18 mouse cellular contexts compared by ENCODE assay signal in genomic region chr10:95544004-95544403, GRCm38 (mm10). TPM values are rescaled to one million over a fixed set of nuclear protein-coding genes. Genes with fewer than 3 reads are reported as not detected.
DNase-seq lines count a peak whose midpoint lies in the region; ATAC-seq and TF ChIP-seq lines count a peak whose summit lies in the region.
"Had no signal": no experiment of that assay in that cellular context is flagged by ENCODE, and none has a peak within 500 bp of the region (broad histone marks: within the 10 kb centered on the region; RNA-seq: fewer than 3 reads in every experiment).

No protein-coding gene starts in this region.

- intact Hi-C loops in left cerebral cortex, adult 2 months (cut with DNase I) = no loop called here
- intact Hi-C loops in left cerebral cortex, postnatal 36 days (cut with DNase I) = no loop called here

- no peak for ATAC-seq in kidney, embryonic 14.5 days (ENCODE audit: low FRiP score, low TSS enrichment)
- ATAC-seq: forebrain, postnatal 0 days; inflammation-experienced regulatory T-cells, adult 6 months; lung, postnatal 0 days; midbrain, embryonic 15.5 days had no signal

- H3K9ac ChIP-seq in kidney, embryonic 14.5 days (ENCODE audit: low read depth, low read length) = no peak overlapping the region
- H3K9ac ChIP-seq: forebrain, postnatal 0 days; hindbrain, embryonic 14.5 days; midbrain, embryonic 15.5 days had no signal

- no peak overlapping the region for H3K4me2 ChIP-seq in kidney, embryonic 14.5 days (replicated peaks; ENCODE audit: low read depth, low read length)
- H3K4me2 ChIP-seq: hindbrain, embryonic 14.5 days; midbrain, embryonic 15.5 days had no signal

- no peak for TF ChIP-seq CTCF in left cerebral cortex, adult 2 months (IDR thresholded peaks at IDR 0.05)
- no peak for TF ChIP-seq CTCF in embryonic fibroblast, embryonic 13.5 days (IDR thresholded peaks at IDR 0.05; ENCODE audit: borderline replicate concordance, insufficient read depth, low read length)

- H3K4me1 ChIP-seq in kidney, embryonic 14.5 days (ENCODE audit: control insufficient read depth, insufficient read depth, low read length) = no peaks in the 10 kb centered on the region
- H3K4me1 ChIP-seq in embryonic fibroblast, embryonic 13.5 days (ENCODE audit: control insufficient read depth, insufficient read depth, low read length) = peaks cover 4% of the 10 kb centered on the region; the same call in 1 of the 2 replicates
- H3K4me1 ChIP-seq in hindbrain, embryonic 10.5 days (replicated peaks) = no peaks in the 10 kb centered on the region
- H3K4me1 ChIP-seq: midbrain, embryonic 15.5 days had no signal

- H3K27me3 ChIP-seq in kidney, embryonic 14.5 days (ENCODE audit: control insufficient read depth, insufficient read depth, low read length) = no peaks in the 10 kb centered on the region
- no peaks in the 10 kb centered on the region for H3K27me3 ChIP-seq in hindbrain, embryonic 10.5 days (ENCODE audit: insufficient read depth, poor library complexity, severe bottlenecking)
- H3K27me3 ChIP-seq: midbrain, embryonic 15.5 days had no signal

- peak; percentile 57 for DNase-seq in kidney, adult 11 months
- DNase-seq in left cerebral cortex, adult 2 months (ENCODE audit: extremely low spot score in 1 of 2, low spot score in 2 of 2) = no peak
- no peak for DNase-seq in left cerebral cortex, postnatal 36 days (ENCODE audit: low spot score in 2 of 2)
- DNase-seq in spleen, postnatal 14 days (ENCODE audit: low spot score in 2 of 2) = no peak
- no peak for DNase-seq in hindbrain, embryonic 10.5 days (ENCODE audit: low spot score)
- DNase-seq: adrenal gland, postnatal 14 days; cerebellum, adult 9-10 months; forebrain, postnatal 0 days; gastrocnemius, postnatal 25 days; thymus, adult 18-20 months; thymus, postnatal 4 days had no signal

- peaks cover 56% of the 10 kb centered on the region for H3K36me3 ChIP-seq in kidney, embryonic 14.5 days (ENCODE audit: control insufficient read depth, insufficient read depth, low read length)
- H3K36me3 ChIP-seq in hindbrain, embryonic 10.5 days = peaks cover 62% of the 10 kb centered on the region
- H3K36me3 ChIP-seq: midbrain, embryonic 15.5 days had no signal

- TF ChIP-seq POLR2A in embryonic fibroblast, embryonic 13.5 days (IDR thresholded peaks at IDR 0.05; ENCODE audit: low read depth, low read length) = no peak

- H3K27ac ChIP-seq in kidney, embryonic 14.5 days (ENCODE audit: low read depth, low read length) = no peak overlapping the region
- peak overlapping the region; percentile 17; the same call in 1 of the 2 replicates for H3K27ac ChIP-seq in left cerebral cortex, adult 2 months
- peak overlapping the region; percentile 84 for H3K27ac ChIP-seq in embryonic fibroblast, embryonic 13.5 days (ENCODE audit: insufficient read depth, low read length)
- no peak overlapping the region for H3K27ac ChIP-seq in hindbrain, embryonic 10.5 days
- H3K27ac ChIP-seq: hindbrain, embryonic 14.5 days; macrophage; midbrain, embryonic 15.5 days had no signal

- H3K9me3 ChIP-seq in kidney, embryonic 14.5 days (ENCODE audit: control insufficient read depth, low read length) = no peaks in the 10 kb centered on the region
- no peaks in the 10 kb centered on the region for H3K9me3 ChIP-seq in hindbrain, embryonic 10.5 days
- H3K9me3 ChIP-seq: midbrain, embryonic 15.5 days had no signal

- H3K4me3 ChIP-seq in kidney, embryonic 14.5 days (ENCODE audit: low read length) = no peak overlapping the region
- H3K4me3 ChIP-seq in left cerebral cortex, adult 2 months = no peak overlapping the region
- H3K4me3 ChIP-seq in embryonic fibroblast, embryonic 13.5 days (ENCODE audit: insufficient read depth, low read length) = no peak overlapping the region
- H3K4me3 ChIP-seq in hindbrain, embryonic 10.5 days = no peak overlapping the region
- H3K4me3 ChIP-seq: midbrain, embryonic 15.5 days had no signal

RNA-seq across cellular contexts. Expression of gene Nudt4, which starts 19.9 kb away (rescaled TPM):
- 97.8 and 143 TPM in 2 replicates for polyA plus RNA-seq in kidney, embryonic 14.5 days (2014; fragmentation: Nextera tagmentation; extraction: Ambion mirVana)
- total RNA-seq in left cerebral cortex, adult 2 months (2021) = 100 to 1,000 TPM; 140 to 147 TPM
- 100 to 1,000 TPM; 133 to 170 TPM for total RNA-seq in left cerebral cortex, postnatal 36 days (2021)
- 77.1 and 86.5 TPM in 2 replicates for polyA plus RNA-seq in embryonic fibroblast, embryonic 13.5 days (2011; ENCODE audit: insufficient read length, low read depth, missing spikeins)
- polyA plus RNA-seq in hindbrain, embryonic 10.5 days (2016; fragmentation: Nextera tagmentation; extraction: Ambion mirVana) = 76.4 and 86.5 TPM in 2 replicates

RNA-seq across cellular contexts. Expression of gene Ube2n, which starts 29.1 kb away (rescaled TPM):
- polyA plus RNA-seq in kidney, embryonic 14.5 days (2014; fragmentation: Nextera tagmentation; extraction: Ambion mirVana) = 403 and 409 TPM in 2 replicates
- total RNA-seq in left cerebral cortex, adult 2 months (2021) = 100 to 1,000 TPM; 196 to 198 TPM
- total RNA-seq in left cerebral cortex, postnatal 36 days (2021) = 100 to 1,000 TPM; 191 to 196 TPM
- polyA plus RNA-seq in embryonic fibroblast, embryonic 13.5 days (2011; ENCODE audit: insufficient read length, low read depth, missing spikeins) = 167 and 200 TPM in 2 replicates
- polyA plus RNA-seq in hindbrain, embryonic 10.5 days (2016; fragmentation: Nextera tagmentation; extraction: Ambion mirVana) = 422 and 455 TPM in 2 replicates

RNA-seq across cellular contexts. Expression of gene Mrpl42, which starts 42.3 kb away (rescaled TPM):
- polyA plus RNA-seq in kidney, embryonic 14.5 days (2014; fragmentation: Nextera tagmentation; extraction: Ambion mirVana) = 334 and 466 TPM in 2 replicates
- 10 to 100 TPM; 69.0 to 71.2 TPM for total RNA-seq in left cerebral cortex, adult 2 months (2021)
- 10 to 100 TPM; 68.7 to 80.4 TPM for total RNA-seq in left cerebral cortex, postnatal 36 days (2021)
- 92.7 and 93.8 TPM in 2 replicates for polyA plus RNA-seq in embryonic fibroblast, embryonic 13.5 days (2011; ENCODE audit: insufficient read length, low read depth, missing spikeins)
- 360 and 381 TPM in 2 replicates for polyA plus RNA-seq in hindbrain, embryonic 10.5 days (2016; fragmentation: Nextera tagmentation; extraction: Ambion mirVana)

Comparison
In these comparisons a context has a peak if more than half of its experiments do, and no peak if none do; other contexts are left out.
1. H3K27ac ChIP-seq: peak in left cerebral cortex, adult 2 months (single experiment) and embryonic fibroblast, embryonic 13.5 days (single experiment); none in kidney, embryonic 14.5 days (single experiment) and hindbrain, embryonic 10.5 days (single experiment).